Mouse (Mus musculus): Measurements from ENCODE around the gene Mrm2.

GRCm38 (mm10) chr5:140331615-140332512, at the start of gene Mrm2:
- peak; percentile 66 for TF ChIP-seq CTCF (IDR thresholded peaks at IDR 0.05; ENCODE audit: low read depth)
- TF ChIP-seq EP300 (IDR thresholded peaks at IDR 0.05; ENCODE audit: low read depth) = no peak
